Mouse (Mus musculus): Measurements from ENCODE around the gene Atad2b.

DNA sequence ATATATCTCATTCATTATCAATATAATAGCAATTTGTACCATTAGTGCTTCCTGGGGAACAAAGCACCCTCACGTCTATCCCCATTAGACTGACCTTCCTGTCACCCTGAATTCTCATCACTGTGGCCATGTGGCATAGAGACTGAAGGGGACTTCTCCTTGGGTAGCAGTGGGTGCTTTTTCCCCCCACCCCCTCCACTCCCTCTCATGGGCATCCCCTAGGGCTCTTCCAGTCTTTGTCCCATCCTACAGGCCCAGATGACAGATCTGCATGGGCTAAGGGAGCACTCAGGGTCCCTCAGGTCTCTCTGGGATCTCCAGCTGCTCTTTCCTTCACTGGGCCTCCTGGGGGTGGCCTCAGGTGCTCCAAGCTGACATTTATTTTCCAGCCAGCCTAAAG, 171.5 kb downstream of the Atad2b start:
- TF ChIP-seq USF1 (IDR thresholded peaks at IDR 0.05; ENCODE audit: low read depth): no peak
- no peak for TF ChIP-seq MYOG (IDR thresholded peaks at IDR 0.05; ENCODE audit: control insufficient read depth, extremely low read depth, insufficient read length)
- TF ChIP-seq CTCF (IDR thresholded peaks at IDR 0.05; ENCODE audit: control insufficient read depth, insufficient read depth, insufficient read length): no peak
- TF ChIP-seq MAX (IDR thresholded peaks at IDR 0.05): no peak
- no peak for TF ChIP-seq FOSL1 (IDR thresholded peaks at IDR 0.05; ENCODE audit: insufficient read depth, low read length, poor library complexity, severe bottlenecking)
- no peak for TF ChIP-seq MYOD1 (IDR thresholded peaks at IDR 0.05; ENCODE audit: control insufficient read depth, insufficient read length, low read depth)
- no peak for TF ChIP-seq CEBPB (IDR thresholded peaks at IDR 0.05; ENCODE audit: low read depth)
